Mouse (Mus musculus) stomach, postnatal 0 days (tissue): ENCODE data around the gene Tgfbr3.

Source experiments
- CTCF ChIP-seq: IDR thresholded peaks from 2 replicates; pipeline ENCODE4 v1.5.1; 2016; ENCODE audit warnings: antibody characterized with exemption, low read depth, mild to moderate bottlenecking, moderate library complexity
- EP300 ChIP-seq: optimal IDR thresholded peaks from 2 replicates; pipeline ENCODE3; 2016; ENCODE audit warnings: antibody characterized with exemption

GRCm38 (mm10) chr5:107221892-107222669 is 67.3 kb downstream of the Tgfbr3 start:
- TF ChIP-seq CTCF (no peak), EP300 (no peak)
